Mouse (Mus musculus): Measurements from ENCODE around the gene Ddi1.
"Not testable (repeated sequence)": the region's sequence is repeated elsewhere in the genome, so short reads cannot be mapped to it uniquely, and the experiment has no call there.

The Ddi1 gene

DNA sequence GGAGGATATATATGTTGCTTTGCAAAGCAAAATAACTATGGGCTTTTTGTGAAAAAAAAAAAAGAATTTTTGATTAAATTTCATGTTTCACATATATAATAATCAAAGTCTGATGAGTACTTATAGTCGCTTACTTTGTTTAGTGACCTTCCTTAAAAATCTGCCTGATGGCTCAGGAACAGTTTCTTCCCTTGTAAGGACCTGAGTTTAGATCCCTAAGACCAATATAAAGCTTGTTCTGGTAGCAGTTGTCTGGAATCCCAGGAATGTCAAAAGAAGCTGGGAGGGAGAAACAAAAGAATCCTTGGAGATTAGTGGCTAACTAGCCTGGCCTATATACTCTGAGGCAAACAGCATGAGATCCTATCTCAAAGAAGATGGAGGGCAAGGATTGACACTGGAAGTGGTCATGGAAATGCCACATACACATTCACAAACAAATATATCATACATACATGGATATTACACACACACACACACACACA is at the start of gene Ddi1:
Ddi1 (minus strand) TSS at position 51 of the 485 bp plus-strand sequence.
- no peak for DNase-seq

DNA sequence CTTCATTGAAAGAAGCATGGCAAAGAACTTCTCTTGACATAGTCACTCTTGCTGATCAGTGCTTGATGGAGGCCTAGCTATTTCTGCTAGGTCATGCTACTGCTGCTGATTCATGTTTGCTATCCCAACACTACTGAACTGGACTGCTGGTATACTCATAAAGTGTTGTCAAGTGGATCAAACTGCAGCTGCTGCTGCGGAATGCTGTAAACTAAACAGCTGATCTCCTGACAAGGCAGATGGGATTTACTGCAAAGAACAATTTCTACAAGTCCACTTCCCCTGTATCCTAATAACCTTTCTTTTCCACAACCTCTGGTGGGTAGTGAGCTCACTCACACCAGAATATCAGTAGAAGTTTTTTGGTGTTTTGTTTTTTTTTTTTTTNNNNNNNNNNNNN is 47.5 kb upstream of the Ddi1 start:
- no peak for DNase-seq

DNA sequence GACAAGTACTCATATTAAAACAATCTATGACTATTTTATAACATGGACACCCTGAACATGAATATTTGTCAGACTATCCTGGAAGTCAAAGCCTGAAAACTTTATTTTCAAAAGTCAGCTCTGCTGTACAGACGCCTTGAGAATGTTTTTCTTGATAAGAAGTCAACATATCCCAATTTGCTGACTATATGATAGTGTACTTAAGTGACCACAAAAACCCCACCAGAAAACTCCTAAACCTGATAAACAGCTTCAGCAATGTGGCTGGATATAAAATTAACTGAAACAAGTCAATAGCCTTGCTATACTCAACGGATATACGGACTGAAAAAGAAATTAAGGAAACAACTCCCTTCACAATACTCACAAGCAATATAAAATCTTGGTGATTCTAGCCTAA is 36.2 kb upstream of the Ddi1 start:
- DNase-seq: no peak

DNA sequence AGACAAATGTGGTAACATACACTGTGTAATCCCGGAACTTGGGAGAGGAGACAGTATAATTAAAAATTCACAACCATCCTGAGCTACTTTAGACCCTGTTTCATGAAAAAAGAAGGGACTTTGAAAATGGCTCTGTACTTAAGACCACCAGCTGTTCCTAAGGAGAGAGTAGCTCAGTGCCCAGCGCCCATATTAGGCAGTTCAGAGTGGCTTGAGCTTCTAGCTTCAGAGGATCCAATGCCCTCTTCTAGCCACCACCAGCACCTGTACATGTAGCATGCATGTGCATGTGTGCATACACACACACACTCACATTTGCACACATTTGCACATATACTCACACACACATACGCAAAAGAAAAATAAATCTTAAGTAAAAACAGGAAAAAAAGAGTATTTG is 34.9 kb upstream of the Ddi1 start:
- DNase-seq: no peak

DNA sequence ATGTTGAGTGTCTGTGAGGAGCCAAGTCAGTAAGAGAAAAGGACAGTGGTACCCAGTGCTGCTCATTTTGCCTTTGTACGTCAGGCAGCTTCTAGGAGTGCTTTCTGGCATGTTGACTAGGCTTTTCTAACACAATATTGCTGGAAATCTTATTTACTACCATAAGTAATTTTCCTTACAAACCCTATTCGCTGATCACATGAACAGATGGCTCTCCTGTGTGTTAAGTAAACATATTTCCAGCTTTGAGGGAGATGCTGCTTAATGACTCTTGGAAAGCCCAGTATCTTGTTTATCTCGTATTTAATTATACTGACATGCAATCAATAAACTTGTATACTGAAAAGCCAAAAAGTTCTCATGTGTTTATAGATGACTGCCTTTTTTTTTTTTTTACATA is 32.4 kb upstream of the Ddi1 start:
- no peak for DNase-seq

DNA sequence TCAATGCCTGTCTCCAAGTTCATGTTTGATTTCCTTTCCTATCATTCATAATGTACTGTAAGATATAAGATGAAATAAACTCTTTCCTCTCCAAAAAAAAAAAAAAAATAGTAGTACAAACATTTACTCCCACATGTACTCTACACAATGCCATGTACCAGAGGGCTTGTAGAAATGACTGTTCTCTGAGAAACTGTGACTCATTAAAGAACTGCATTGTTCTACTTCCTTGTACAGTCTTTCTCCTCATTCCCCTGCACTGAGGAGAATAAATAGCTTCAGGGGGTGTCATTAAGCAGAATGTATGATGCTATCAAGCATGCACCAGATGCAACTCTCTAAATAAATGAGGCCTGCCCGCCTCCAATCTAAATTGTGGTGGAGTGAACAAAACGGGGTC is 28.9 kb upstream of the Ddi1 start:
- no peak for DNase-seq

DNA sequence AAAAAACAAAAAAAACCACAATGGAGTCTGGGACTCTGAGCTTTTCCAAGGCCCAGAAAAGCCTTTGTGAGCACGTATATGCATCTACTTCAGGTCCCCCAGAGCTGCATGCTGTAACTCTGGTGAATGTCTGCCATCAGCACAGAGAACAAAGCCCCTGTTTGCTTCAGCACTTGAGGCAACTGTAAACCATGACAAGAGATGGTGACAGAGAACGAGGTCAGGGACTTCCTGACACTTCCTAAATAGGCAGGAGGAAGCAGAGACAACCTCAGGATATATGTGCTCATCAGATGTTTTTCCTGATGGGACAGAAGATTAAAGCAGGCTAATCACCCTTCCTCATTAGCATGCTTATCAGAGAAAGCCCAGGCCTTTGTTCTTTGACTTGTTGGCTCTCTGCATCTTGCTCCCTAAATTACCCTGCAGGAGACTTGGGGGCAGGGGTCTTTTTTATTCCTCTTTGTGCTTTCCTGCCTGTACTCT is 19.6 kb upstream of the Ddi1 start:
- no peak for DNase-seq

DNA sequence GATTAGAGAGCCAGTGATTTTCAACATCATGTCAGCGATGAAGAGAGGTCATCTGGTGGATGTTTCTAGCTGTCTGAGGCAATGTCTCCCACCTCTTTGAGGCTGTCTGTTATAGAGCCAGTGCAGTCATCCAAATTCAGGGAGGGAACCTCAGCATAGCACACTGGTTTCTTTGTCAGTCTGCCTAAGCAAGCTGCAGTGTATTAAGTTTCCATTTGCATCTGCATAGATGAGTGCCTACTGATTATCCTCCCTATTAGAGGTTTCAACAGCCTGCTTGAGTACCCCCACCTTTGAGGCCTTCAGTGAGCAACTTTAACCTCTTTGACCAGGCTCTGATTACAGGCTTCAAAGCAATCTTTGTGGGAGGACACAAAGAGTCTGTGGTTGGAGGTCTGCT is 17.1 kb upstream of the Ddi1 start:
- no peak for DNase-seq

DNA sequence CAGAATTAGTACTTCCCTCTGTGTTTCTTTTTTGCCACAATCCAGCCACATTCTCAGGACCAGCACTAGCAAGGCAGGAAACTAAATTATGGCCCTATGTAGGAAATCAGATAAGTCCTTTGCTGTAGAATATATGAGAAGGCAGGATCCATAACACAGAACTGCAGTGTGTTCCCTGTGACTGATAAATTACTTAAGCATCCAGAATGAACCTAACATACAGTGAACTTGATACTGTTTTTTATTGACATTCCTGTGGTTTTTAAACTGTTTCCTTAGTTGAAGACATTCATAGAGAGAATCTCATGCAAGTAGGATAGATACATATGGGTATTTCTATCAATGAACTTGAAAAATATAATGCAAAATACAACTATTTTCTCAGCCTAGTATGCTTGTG is 7.9 kb upstream of the Ddi1 start:
- no peak for DNase-seq

DNA sequence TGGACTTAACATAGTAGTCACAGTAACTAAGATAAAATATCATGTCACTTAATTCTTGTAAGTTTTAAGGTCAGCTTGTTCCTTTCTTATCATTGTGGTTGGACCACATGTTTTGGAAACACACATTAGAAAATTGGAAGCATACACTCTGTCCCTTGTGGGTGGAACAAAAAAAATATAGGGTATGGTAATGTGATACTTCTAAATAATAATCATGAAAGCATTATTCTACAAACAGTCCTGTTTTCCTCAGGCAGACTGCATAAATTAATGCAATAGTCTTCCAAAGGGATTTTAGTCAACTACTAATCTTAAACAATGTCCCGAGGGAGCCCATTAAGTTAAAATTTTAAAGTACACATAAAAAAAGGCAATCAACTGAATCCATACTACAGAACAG is 6.7 kb upstream of the Ddi1 start:
- no peak for DNase-seq

DNA sequence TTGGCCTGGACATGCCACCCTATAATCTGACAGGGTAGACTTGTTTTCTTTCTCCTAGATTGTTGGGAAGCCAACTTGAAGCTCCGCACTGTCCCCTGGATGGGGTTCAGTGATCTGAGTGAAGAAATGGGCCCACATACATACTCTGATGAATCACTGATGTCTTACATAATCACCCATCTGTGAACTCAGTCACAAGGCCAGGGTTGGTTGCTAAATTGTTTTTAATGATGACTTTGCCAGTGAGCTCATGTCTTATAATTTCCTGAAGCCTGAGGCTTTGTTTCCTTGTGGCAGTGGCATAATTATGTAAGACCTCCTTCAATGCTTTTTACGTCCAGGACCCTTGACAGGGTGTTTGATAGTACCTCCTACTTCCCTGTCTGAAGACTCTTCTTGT is 4.8 kb downstream of the Ddi1 start:
- DNase-seq: no peak

DNA sequence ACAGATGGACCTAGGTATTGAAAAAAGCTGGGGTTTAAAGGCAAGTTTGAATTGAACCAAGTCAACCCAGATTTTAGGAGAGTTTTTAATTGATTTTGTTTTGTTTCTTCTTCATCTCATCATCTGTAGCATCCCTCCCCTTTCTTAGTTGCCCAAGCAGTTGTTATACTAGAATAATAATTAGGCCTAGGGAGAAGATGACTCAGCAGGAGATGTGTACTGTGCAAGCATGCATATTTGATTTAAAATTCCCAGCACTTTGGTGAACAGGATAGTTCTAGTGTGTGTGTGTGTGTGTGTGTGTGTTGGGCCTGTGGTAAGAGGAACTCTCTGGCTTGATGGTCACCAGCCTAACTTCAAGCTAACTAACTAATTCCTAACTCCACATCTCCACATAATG is 12.6 kb downstream of the Ddi1 start:
- DNase-seq: no peak

DNA sequence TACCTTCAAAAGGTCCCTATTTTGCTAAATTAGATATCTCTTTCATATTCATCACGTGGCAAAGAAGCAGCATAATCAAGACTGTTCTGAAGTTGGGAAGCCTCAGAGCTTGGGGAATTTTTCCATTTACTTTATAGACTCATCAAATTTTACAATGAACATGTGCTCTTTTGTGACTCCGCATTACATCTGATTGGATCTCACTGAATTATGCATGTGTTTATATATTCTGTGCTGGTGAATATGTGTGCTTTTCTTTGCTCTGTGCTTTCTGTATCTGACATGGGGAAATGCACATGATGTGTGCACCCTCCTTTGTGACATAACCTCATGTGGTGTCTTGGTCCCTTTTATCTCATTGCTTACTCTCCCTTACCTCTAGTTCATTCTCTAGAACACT is 17.7 kb downstream of the Ddi1 start:
- DNase-seq: no peak

DNA sequence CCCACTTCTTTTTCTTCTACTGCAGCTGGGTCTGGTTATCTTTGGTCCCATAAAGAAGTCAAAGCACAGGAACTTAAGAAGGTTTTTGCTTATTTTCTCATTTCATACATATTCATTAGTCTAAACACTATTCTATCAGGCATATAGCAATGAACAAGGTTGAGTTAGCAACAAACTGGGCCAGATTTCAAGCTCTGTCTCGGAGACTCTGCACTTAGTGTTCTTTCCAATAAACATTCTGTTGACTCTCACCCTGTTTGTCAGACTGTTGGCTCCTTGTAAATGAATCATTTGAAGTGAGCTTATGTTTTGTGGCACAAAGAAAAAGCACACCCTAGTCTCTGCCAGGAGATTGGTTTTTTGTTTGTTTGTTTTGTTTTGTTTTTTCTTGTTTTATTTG is 19.3 kb downstream of the Ddi1 start:
- DNase-seq: peak; percentile 10

DNA sequence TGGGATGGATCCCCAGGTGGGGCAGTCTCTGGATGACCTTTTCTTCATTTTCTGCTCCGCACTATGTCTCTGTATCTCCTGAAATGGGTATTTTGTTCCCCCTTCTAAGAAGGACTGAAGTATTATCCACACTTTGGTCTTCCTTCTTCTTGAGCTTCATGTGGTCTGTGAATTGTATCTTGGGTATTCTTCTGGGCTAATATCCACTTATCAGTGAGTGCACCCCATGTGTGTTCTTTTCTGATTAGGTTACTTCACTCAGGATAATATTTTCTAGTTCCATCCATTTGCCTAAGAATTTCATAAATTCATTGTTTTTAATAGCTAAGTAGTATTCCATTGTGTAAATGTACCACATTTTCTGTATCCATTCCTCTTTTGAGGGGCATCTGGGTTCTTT is 33.7 kb downstream of the Ddi1 start:
- DNase-seq: not testable (repeated sequence)

DNA sequence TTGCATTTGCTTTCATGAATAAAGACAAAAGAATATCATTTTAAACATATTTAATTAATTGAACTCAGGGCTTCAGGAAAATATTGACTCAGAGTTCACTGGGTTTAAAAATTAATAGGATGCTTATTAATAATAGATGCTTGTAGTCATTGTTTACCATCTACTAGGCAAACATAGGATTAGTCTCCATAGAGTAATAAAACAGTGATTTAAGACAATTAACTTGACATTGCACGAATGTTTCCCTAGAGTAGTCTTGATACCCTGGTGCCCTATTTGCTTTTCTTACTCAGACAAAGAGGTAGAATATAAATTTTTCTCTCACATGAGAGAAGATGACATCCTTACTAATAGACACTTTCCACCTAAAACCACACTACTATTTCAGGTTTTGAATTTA is 52.1 kb downstream of the Ddi1 start:
- DNase-seq: no peak

DNA sequence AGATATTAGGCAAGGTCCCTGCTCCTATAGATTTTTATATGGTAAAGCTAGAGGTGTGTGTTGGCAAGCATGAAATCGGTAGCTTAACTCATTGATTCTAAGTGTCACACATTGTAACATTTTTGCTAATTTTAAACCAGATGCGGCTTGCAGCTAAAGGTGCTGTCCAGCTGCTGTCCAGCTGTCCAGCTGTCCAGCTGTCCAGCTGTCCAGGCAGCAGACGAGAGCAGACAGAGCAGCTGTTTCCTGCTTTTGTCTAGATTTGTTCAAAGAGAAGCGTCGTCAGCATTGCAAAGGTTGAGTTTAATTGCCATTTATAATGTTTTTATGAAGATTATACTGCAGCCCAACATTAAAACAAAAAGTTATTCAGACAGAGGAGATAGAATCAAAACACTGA is 56.8 kb downstream of the Ddi1 start:
- no peak for DNase-seq

All from kidney, adult 9 months (tissue).